Mouse (Mus musculus): ENCODE results near the gene Ap1g1. TPM values are rescaled to one million over a fixed set of nuclear protein-coding genes. Genes with fewer than 3 reads are reported as not detected.
A peak's percentile ranks its signal among the peaks of the same experiment; 100 is the strongest.

Ap1g1 gene
- polyA plus RNA-seq, 1 experiment from 2014 or later, result 26.3 TPM

DNA sequence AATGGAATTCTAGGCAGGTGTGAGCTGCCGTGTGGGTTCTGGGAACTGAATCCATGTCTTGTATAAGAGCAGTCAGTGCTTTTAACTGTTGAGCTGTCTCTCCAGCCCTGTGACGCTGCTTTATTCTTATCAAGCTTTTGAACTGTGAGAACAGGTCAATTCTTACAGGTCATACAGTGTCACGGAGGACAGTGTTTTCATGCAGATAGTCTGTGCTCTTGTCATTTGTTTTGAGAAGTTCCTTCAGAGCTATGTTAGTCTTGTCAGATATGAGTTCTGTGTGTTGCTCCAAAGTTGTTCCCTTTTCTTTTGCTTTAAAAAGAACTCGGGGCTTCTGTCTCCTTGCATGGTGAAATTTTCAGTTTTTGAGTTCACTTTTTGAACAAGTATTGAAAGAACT is 2.2 kb downstream of the Ap1g1 start:
- no peak for DNase-seq (ENCODE audit: low spot score)

DNA sequence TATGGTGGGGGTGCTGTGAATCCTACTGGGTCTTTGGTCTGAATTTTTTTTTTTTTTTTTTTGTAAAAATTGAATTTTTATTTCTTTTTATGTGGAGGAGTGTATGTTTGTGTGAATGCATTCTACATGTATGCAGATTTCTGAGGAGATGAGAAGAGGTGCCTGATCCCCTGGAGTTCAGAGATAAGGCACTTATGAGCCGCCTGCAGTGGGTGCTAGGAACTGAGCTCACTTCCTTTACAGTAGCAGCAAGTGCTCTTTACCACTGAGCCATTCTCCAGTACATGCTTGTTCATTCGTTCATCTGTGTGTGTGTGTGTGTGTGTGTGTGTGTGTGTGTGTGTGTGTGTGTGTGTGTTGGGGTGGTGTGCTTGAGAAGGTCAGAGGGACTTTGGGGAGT is 12.6 kb downstream of the Ap1g1 start:
- no peak for DNase-seq (ENCODE audit: low spot score)

- DNase-seq (ENCODE audit: low spot score), result no peak
Observed at GRCm38 (mm10) chr8:109795166-109795565, 16.8 kb downstream of the Ap1g1 start.

DNA sequence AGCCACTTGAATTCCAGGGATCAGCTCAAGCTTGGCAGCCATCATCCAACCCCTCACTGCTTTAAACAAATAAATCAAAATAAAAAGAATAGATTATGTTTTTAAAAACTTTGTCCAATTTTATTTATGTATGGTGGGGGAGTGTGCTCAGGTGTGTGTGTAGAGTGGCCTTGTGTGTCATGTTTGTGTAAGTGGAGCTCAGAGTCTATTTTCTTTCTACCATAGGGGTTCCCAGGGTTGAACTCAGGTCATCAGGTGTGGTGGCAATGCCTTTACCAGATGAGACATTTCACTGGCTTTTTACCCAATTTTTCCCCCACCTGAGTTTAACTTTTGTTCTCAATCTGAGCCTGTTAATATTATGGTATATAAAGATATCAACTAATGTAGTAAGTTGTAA is 20.4 kb downstream of the Ap1g1 start:
- no peak for DNase-seq (ENCODE audit: low spot score)

GRCm38 (mm10) chr8:109799245-109799644 is 20.9 kb downstream of the Ap1g1 start:
- no peak for DNase-seq (ENCODE audit: low spot score)

DNA sequence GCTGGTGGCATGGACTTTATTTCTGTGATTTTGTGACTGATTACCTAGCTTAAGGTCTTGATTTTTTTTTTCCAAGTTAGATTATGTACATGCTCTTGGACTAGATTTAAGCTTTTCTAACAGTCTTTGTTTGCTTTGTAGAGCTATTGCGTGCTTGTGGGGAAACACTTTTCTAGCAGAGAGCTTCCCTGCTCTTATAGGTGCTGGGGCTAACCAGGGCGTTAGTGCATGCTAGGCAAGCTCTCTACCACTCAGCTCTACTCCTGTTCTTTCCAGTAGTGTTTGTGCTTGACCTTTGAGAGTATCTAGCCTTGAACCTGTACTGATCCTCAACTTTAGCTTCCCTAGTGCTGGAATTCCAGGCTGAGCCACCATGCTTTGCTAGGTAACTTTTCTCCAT is 22.0 kb downstream of the Ap1g1 start:
- no peak for DNase-seq (ENCODE audit: low spot score)

DNA sequence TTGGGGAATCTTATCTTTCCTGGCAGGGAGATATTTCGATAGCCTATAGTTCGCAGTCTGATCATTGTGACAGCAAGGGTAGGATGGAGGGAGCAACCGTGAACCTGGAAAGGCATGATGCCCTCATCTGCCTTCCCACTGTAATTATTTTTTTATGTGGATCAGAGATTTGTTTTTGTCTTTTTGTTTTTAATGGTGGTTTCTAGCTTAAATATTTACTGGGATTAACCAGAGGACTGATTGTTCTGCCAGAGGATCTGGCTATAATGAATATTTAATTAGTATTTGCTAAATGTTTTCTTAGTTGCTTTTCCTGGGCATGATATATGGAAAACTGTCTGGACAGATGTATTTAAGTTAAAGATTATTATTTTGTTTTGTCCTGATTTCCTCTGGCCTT is 24.9 kb downstream of the Ap1g1 start:
- DNase-seq (ENCODE audit: low spot score), result no peak

GRCm38 (mm10) chr8:109803801-109804200 is 25.4 kb downstream of the Ap1g1 start:
- no peak for DNase-seq (ENCODE audit: low spot score)

GRCm38 (mm10) chr8:109806522-109806921 is 28.2 kb downstream of the Ap1g1 start:
- DNase-seq (ENCODE audit: low spot score), result no peak

- no peak for DNase-seq (ENCODE audit: low spot score)
Observed at GRCm38 (mm10) chr8:109807401-109808119, 29.2 kb downstream of the Ap1g1 start.

DNA sequence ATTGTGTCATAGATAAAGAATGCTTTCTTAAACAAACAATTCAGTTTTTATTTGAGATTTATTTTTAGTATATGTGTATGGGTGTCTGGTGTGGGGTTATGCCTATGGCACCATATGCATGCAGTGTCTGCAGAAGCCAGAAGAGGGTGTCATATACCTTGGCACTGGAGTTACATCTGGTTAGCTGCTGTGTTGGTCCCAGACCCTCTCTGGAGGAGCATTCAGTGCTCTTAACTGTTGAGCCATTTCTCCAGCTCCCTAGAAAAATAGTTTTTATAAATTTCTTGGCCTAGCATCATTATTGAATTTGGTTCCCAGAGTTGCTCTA is 29.7 kb downstream of the Ap1g1 start:
- DNase-seq (ENCODE audit: low spot score), result no peak

- DNase-seq (ENCODE audit: low spot score), result no peak
Observed at GRCm38 (mm10) chr8:109810434-109810833, 32.1 kb downstream of the Ap1g1 start.

DNA sequence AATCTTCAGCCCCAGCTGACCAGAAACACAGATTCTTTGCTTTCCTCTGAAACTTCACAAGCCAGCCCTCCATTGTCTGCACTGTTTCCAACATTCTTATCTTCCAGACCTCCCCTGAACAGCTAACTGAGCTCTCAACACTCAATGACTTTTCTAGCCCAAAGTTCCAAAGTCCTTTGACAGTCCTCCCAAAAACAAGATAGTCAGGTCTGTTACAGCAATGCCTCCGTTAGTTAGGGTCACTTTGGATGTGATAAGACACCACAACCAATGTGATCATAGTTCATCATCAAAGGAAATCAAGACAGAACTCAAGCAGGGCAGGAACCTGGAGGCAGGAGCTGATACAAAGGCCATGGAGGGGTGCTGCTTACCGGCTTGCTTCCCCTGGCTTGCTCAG is 36.9 kb downstream of the Ap1g1 start:
- DNase-seq (ENCODE audit: low spot score), result no peak

- no peak for DNase-seq (ENCODE audit: low spot score)
Observed at GRCm38 (mm10) chr8:109817933-109818332, 39.6 kb downstream of the Ap1g1 start.

DNA sequence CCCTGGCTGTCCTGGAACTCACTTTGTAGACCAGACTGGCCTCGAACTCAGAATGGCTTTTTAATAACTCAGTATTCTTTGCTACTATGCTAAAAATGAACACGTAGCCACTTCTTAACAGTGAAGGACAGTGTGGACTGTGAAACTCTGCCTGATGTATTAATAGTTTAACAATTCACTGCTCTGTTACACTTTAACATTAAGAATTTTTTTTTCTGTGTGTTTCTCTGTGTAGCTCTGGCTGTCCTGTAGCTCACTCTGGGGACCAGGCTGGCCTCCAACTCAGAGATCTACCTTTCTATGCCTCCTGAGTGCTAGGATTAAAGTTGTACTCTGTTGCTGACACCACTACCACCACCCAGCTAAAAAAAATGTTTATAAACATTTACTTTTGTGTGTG is 45.2 kb downstream of the Ap1g1 start:
- DNase-seq (ENCODE audit: low spot score), result no peak

- no peak for DNase-seq (ENCODE audit: low spot score)
Observed at GRCm38 (mm10) chr8:109839822-109840221, 61.5 kb downstream of the Ap1g1 start.

DNA sequence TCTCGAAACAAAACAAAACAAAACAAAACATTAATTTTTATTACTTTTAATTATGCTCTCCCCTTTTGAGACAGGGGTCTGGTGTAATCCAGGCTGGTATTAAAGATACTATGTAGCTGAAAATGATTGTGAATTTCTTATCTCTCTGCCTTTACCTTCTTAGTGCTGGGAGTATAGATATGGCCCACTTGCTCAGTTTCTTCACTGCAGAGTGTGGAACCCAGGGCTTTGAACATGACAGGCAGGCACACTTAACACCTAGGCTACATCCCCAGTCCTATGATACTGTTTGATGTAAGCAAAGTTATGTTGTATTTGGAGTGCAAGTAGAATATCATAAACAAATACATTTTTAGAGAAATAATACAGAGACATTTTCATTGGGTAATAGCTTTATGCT is 64.1 kb downstream of the Ap1g1 start:
- no peak for DNase-seq (ENCODE audit: low spot score)

DNA sequence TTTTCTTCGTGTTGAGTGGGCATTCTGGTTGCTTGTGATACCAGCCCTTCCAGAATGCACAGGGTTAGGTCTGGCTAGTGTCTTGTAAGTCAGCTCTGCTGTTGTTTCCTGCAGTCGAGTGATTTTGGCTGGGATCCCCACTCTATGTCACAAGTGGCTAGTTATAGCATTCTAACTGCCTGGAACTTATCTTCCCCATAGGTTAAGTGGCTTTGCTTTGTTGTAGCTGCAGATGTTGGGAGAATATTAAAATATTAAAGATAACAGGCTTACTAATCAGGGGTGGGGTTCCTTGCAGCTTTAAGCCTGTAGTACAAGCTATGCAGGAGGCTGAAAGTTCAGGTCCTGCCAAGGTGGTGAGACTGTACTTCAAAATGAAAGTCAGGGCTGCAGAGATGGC is 69.5 kb downstream of the Ap1g1 start:
- no peak for DNase-seq (ENCODE audit: low spot score)

DNA sequence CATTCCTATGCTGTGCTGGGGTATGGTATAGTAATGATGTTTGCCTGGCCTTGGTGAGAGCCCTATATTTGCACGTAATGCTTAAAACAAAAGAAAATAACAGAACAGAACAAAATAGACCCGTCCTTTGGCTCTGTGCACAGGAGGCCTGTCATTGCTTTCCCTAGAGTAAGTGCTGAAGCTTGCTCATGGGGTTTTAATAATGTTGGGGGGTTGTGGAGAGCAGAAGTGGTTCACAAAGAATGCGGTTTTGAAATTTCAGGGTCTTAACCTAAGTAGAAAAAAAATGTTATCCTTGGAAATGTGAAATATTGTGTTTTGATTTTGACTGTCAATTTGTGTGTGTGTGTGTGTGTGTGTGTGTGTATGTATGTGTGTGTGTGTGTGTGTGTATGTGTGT is 70.6 kb downstream of the Ap1g1 start:
- DNase-seq (ENCODE audit: low spot score), result no peak

DNA sequence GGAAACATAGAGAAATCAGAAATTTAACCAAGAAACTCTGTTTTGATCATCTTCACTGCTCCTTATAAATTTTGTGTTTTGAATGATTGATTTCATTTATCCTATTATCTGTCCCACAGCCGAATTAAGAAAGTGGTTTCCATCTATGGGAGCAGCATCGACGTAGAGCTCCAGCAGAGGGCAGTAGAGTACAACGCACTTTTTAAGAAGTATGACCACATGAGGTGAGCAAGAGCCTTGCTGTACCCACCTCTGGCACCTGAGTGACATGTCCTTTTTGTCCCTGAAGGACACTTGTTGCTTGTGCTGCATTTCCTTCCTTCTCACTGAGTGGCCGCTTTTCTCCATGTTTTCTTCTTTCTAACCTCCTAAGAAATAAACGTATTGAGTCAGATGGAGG is 75.1 kb downstream of the Ap1g1 start:
- peak; percentile 76 for DNase-seq (ENCODE audit: low spot score)

DNA sequence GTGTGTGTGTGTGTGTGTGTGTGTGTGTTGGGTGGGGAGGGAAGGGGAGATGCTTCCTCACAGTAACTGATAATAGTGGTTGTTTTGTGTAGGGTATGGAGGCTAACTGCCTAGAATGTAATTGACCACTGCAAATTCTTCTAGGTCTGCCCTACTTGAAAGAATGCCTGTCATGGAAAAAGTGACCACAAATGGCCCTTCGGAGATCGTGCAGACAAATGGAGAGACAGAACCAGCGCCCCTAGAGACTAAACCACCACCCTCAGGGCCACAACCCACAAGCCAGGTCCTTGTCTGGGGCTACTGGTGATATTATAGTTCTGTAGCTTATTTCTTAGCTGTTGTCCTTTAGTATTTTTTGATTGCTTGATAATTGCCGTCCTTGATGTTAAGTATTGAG is 76.2 kb downstream of the Ap1g1 start:
- DNase-seq (ENCODE audit: low spot score), result no peak

DNA sequence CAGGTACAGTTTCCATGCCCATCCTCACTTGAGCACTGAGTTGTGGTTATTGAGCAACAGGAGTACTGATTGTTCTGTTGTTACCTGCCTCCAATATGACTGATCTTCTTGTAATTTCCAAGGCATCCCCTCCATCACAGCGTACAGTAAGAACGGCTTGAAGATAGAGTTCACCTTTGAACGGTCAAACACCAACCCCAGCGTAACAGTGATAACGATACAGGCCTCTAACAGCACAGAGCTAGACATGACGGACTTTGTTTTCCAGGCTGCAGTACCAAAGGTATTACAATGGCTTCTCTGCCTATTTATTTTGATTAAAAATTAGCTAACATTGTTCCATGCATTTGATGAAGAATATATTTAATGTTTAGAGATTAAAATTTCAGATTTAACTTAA is 77.1 kb downstream of the Ap1g1 start:
- DNase-seq (ENCODE audit: low spot score), result no peak

DNA sequence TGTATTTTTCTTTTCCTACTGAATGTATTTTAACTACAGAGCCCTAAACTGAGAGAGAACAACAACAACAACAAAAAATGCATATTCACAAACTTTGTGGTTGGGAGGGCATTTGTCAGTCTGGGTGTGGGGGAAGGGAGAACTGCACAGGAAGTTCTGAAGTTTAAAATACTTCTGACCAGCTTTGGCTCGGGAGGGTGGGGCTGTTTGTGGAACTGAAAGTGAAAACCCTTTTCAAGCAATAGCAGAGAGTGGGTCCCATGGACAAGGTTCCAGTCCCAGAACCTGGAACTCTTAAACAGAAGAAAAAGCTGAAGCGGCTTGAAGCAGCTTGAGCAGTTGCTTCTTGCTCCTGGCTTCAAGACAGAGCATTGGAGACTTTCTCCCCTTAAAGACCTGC is 85.0 kb downstream of the Ap1g1 start:
- DNase-seq (ENCODE audit: low spot score), result peak; percentile 30

DNA sequence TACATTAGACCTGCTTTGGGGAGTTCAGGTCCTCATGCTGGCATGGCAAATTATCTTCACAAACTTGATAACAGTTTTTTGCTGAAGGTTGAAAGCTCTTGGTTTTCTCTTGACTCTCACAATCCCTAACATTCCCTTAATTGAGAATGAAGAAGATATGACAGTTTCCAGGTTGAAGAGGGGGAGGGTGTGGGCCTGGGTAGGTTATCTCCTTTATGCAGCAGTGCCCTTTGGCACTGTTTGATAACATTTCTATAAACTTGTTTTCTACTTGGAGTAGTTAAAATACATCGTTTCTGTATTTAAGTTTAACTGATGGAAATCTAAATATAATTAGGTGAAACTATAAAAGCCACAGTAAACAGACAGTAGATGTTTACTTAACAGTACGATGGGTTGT is 86.4 kb downstream of the Ap1g1 start:
- no peak for DNase-seq (ENCODE audit: low spot score)
